Mouse (Mus musculus): ENCODE results near the gene Mzf1. TPM values are rescaled to one million over a fixed set of nuclear protein-coding genes. Genes with fewer than 3 reads are reported as not detected.

Gene Mzf1
- polyA plus RNA-seq, 1 experiment from 2014 or later: 1.2 TPM

DNA sequence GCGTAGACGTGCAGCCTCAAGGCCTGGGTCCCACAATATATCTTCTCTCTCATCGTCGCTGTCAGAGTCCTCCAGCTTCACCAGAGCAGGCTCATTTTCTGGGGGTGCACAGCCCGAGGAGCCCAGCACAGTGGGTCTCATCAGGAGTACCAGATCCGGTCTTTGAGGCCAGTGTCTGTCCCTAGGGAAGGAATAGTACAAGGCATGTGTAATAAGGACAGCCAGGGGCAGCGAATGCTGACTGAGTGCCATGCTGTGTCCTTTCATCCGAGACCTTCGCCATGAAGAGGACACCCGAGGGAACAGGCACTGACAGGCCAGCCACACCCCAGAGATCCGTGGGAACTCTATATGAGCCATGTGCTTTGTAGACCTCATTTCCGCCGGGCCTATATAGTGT, 1.6 kb downstream of the Mzf1 start:
- H3K4me2 ChIP-seq (ENCODE audit: low read depth, low read length): no peak overlapping the region
- 89% methylated on average over 13 of the region's 13 CpGs for WGBS
- H3K27me3 ChIP-seq (ENCODE audit: control insufficient read depth, insufficient read depth, low read length): no peaks in the 10 kb centered on the region
- H3K9me3 ChIP-seq (replicated peaks; ENCODE audit: control insufficient read depth, low read length): no peaks in the 10 kb centered on the region
- no peak overlapping the region for H3K4me3 ChIP-seq (ENCODE audit: low read depth, low read length)
- H3K36me3 ChIP-seq (replicated peaks; ENCODE audit: control insufficient read depth, insufficient read depth, low read depth, low read length): no peaks in the 10 kb centered on the region
- H3K9ac ChIP-seq (replicated peaks; ENCODE audit: low read length): no peak overlapping the region
- no peak for ATAC-seq (replicated peaks; ENCODE audit: insufficient number of reproducible peaks, low FRiP score, low TSS enrichment, low read depth)
- H3K27ac ChIP-seq (replicated peaks; ENCODE audit: low read depth, low read length): no peak overlapping the region
- no peak for DNase-seq (ENCODE audit: low spot score)
- no peaks in the 10 kb centered on the region for H3K4me1 ChIP-seq (ENCODE audit: control insufficient read depth, insufficient read depth, low read length)

GRCm38 (mm10) chr7:13046084-13046483, 8.5 kb downstream of the Mzf1 start:
- ATAC-seq (replicated peaks; ENCODE audit: insufficient number of reproducible peaks, low FRiP score, low TSS enrichment, low read depth): peak; percentile 36; the same call in 1 of the 2 replicates
- 15% methylated on average over 2 of the region's 2 CpGs for WGBS
- Histone ChIP-seq H3K9me3 (replicated peaks; ENCODE audit: control insufficient read depth, low read length) (no peaks in the 10 kb centered on the region; the same call in 1 of the 2 replicates), H3K27me3 (ENCODE audit: control insufficient read depth, insufficient read depth, low read length) (peaks cover 31% of the 10 kb centered on the region), H3K4me2 (ENCODE audit: low read depth, low read length) (no peak overlapping the region), H3K4me1 (ENCODE audit: control insufficient read depth, insufficient read depth, low read length) (peaks cover 4% of the 10 kb centered on the region; the same call in 1 of the 2 replicates), H3K36me3 (replicated peaks; ENCODE audit: control insufficient read depth, insufficient read depth, low read depth, low read length) (no peaks in the 10 kb centered on the region), H3K4me3 (ENCODE audit: low read depth, low read length) (no peak overlapping the region), H3K27ac (replicated peaks; ENCODE audit: low read depth, low read length) (no peak overlapping the region), H3K9ac (replicated peaks; ENCODE audit: low read length) (no peak overlapping the region)
- DNase-seq (ENCODE audit: low spot score): peak; percentile 79

GRCm38 (mm10) chr7:13044254-13044625, 10.3 kb downstream of the Mzf1 start:
- Histone ChIP-seq H3K9me3 (replicated peaks; ENCODE audit: control insufficient read depth, low read length) (no peaks in the 10 kb centered on the region; the same call in 1 of the 2 replicates), H3K36me3 (replicated peaks; ENCODE audit: control insufficient read depth, insufficient read depth, low read depth, low read length) (no peaks in the 10 kb centered on the region), H3K4me2 (ENCODE audit: low read depth, low read length) (peak overlapping the region; percentile 94), H3K4me3 (ENCODE audit: low read depth, low read length) (peak overlapping the region; percentile 47), H3K4me1 (ENCODE audit: control insufficient read depth, insufficient read depth, low read length) (peaks cover 4% of the 10 kb centered on the region; the same call in 1 of the 2 replicates), H3K9ac (replicated peaks; ENCODE audit: low read length) (peak overlapping the region; percentile 74), H3K27ac (replicated peaks; ENCODE audit: low read depth, low read length) (no peak overlapping the region), H3K27me3 (ENCODE audit: control insufficient read depth, insufficient read depth, low read length) (peaks cover 31% of the 10 kb centered on the region)
- DNase-seq (ENCODE audit: low spot score) (no peak), ATAC-seq (replicated peaks; ENCODE audit: insufficient number of reproducible peaks, low FRiP score, low TSS enrichment, low read depth) (peak; percentile 7; the same call in 1 of the 2 replicates)
- 4% methylated on average over 23 of the region's 23 CpGs for WGBS

- H3K9me3 ChIP-seq (replicated peaks; ENCODE audit: control insufficient read depth, low read length): no peaks in the 10 kb centered on the region; the same call in 1 of the 2 replicates
- peaks cover 31% of the 10 kb centered on the region for H3K27me3 ChIP-seq (ENCODE audit: control insufficient read depth, insufficient read depth, low read length)
- H3K27ac ChIP-seq (replicated peaks; ENCODE audit: low read depth, low read length): no peak overlapping the region
- H3K9ac ChIP-seq (replicated peaks; ENCODE audit: low read length): peak overlapping the region; percentile 74
- 3% methylated on average over 86 of the region's 88 CpGs for WGBS
- H3K36me3 ChIP-seq (replicated peaks; ENCODE audit: control insufficient read depth, insufficient read depth, low read depth, low read length): no peaks in the 10 kb centered on the region
- DNase-seq (ENCODE audit: low spot score): peak; percentile 50
- H3K4me3 ChIP-seq (ENCODE audit: low read depth, low read length): peak overlapping the region; percentile 47
- peaks cover 7% of the 10 kb centered on the region for H3K4me1 ChIP-seq (ENCODE audit: control insufficient read depth, insufficient read depth, low read length)
- peak overlapping the region; percentile 94 for H3K4me2 ChIP-seq (ENCODE audit: low read depth, low read length)
- ATAC-seq (replicated peaks; ENCODE audit: insufficient number of reproducible peaks, low FRiP score, low TSS enrichment, low read depth): peak; percentile 40
These were observed 10.9 kb downstream of the Mzf1 start for GRCm38 (mm10) chr7:13043445-13044253.

DNA sequence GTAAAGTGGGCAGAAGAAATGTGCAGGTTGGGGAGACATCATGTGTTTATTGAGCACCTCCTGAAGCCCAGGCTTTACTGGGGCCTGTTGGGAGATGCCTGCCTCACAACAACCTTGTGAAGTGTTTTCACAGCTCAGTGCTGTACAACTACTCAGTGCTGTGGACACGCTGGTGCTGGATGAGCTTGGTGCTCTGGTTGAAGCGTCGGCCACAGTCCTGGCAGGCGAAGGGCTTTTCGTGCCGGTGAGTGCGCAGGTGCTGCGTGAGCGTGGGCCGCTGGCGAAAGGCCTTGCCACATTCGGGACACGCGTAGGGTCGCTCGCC, 11.5 kb downstream of the Mzf1 start:
- ATAC-seq (replicated peaks; ENCODE audit: insufficient number of reproducible peaks, low FRiP score, low TSS enrichment, low read depth) (no peak), DNase-seq (ENCODE audit: low spot score) (no peak)
- no peaks in the 10 kb centered on the region; the same call in 1 of the 2 replicates for H3K9me3 ChIP-seq (replicated peaks; ENCODE audit: control insufficient read depth, low read length)
- peak overlapping the region; percentile 47; the same call in 1 of the 2 replicates for H3K4me3 ChIP-seq (ENCODE audit: low read depth, low read length)
- H3K9ac ChIP-seq (replicated peaks; ENCODE audit: low read length): no peak overlapping the region
- H3K27me3 ChIP-seq (ENCODE audit: control insufficient read depth, insufficient read depth, low read length): peaks cover 31% of the 10 kb centered on the region
- H3K4me2 ChIP-seq (ENCODE audit: low read depth, low read length): peak overlapping the region; percentile 94; the same call in 1 of the 2 replicates
- WGBS: 34% methylated on average over 16 of the region's 16 CpGs
- H3K36me3 ChIP-seq (replicated peaks; ENCODE audit: control insufficient read depth, insufficient read depth, low read depth, low read length): no peaks in the 10 kb centered on the region
- no peak overlapping the region for H3K27ac ChIP-seq (replicated peaks; ENCODE audit: low read depth, low read length)
- H3K4me1 ChIP-seq (ENCODE audit: control insufficient read depth, insufficient read depth, low read length): peaks cover 7% of the 10 kb centered on the region

DNA sequence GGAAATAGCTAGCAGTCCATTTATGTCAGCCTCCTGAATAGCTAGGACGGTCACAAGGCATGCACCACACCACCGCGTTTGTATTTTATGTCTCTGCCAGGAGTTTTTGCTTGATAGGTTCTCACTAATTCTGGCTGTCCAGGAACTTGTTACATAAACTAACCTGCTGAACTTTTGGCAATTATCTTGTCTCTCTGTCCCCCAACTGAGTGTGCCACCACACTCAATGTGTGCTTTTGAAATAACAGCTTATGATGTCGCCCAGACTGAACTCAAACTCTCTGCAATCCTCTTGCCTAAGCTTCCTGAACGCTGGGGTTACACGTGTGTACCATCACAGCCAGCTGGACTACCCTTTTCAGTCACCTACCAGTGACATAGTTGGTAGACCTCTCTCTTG, 12.1 kb downstream of the Mzf1 start:
- H3K27me3 ChIP-seq (ENCODE audit: control insufficient read depth, insufficient read depth, low read length): peaks cover 31% of the 10 kb centered on the region
- H3K9ac ChIP-seq (replicated peaks; ENCODE audit: low read length): no peak overlapping the region
- no peak for ATAC-seq (replicated peaks; ENCODE audit: insufficient number of reproducible peaks, low FRiP score, low TSS enrichment, low read depth)
- no peak for DNase-seq (ENCODE audit: low spot score)
- peaks cover 7% of the 10 kb centered on the region for H3K4me1 ChIP-seq (ENCODE audit: control insufficient read depth, insufficient read depth, low read length)
- no peak overlapping the region for H3K4me2 ChIP-seq (ENCODE audit: low read depth, low read length)
- no peaks in the 10 kb centered on the region; the same call in 1 of the 2 replicates for H3K9me3 ChIP-seq (replicated peaks; ENCODE audit: control insufficient read depth, low read length)
- H3K27ac ChIP-seq (replicated peaks; ENCODE audit: low read depth, low read length): no peak overlapping the region
- H3K4me3 ChIP-seq (ENCODE audit: low read depth, low read length): no peak overlapping the region
- H3K36me3 ChIP-seq (replicated peaks; ENCODE audit: control insufficient read depth, insufficient read depth, low read depth, low read length): no peaks in the 10 kb centered on the region
- 74% methylated on average over 6 of the region's 6 CpGs for WGBS

DNA sequence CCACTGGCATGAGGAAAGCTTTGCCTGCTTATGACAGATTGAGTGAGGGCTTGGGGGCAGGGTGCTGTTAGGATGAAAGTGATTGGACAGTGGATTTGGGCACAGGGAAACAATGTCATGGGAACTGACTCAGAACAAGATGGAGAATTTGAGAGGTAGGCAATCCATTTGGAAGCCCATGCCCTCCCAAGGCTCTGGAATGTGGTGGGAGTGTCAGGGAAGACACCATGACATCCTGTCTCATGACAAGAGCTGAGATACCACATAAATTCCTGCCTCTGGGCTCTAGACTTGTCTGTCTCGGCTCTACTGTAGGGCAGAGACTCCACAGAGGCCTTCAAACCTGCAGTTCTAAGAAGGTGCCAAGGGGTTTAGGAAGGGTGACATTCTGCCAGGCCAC, 13.3 kb downstream of the Mzf1 start:
- Histone ChIP-seq H3K4me3 (ENCODE audit: low read depth, low read length) (no peak overlapping the region), H3K9me3 (replicated peaks; ENCODE audit: control insufficient read depth, low read length) (no peaks in the 10 kb centered on the region; the same call in 1 of the 2 replicates), H3K36me3 (replicated peaks; ENCODE audit: control insufficient read depth, insufficient read depth, low read depth, low read length) (no peaks in the 10 kb centered on the region), H3K27ac (replicated peaks; ENCODE audit: low read depth, low read length) (no peak overlapping the region), H3K4me2 (ENCODE audit: low read depth, low read length) (no peak overlapping the region), H3K9ac (replicated peaks; ENCODE audit: low read length) (no peak overlapping the region), H3K27me3 (ENCODE audit: control insufficient read depth, insufficient read depth, low read length) (peaks cover 31% of the 10 kb centered on the region), H3K4me1 (ENCODE audit: control insufficient read depth, insufficient read depth, low read length) (peaks cover 7% of the 10 kb centered on the region)
- ATAC-seq (replicated peaks; ENCODE audit: insufficient number of reproducible peaks, low FRiP score, low TSS enrichment, low read depth): no peak
- whole genome bisulfite sequencing: 67% methylated on average over 1 of the region's 1 CpGs
- no peak for DNase-seq (ENCODE audit: low spot score)

DNA sequence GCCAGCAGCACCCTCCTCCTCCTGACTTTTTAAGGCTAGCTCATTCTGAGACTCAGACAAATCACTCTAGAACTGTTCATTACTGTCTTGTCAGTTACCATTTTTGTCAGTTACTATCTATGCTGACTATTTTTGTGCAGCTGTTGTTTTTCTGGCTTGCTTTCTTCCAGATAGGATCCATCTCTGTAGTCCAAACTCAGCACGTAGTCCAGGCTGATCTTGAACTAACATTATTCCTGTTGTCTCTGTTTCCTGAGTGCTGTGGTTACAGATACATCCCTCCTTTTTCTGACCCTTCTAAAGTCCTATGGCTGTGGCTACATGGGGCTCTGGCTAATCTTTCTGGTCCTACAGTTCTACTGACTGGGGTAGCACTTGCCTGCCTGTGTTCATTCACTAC, 15.4 kb downstream of the Mzf1 start:
- 95% methylated on average over 1 of the region's 1 CpGs for WGBS
- H3K4me2 ChIP-seq (ENCODE audit: low read depth, low read length): no peak overlapping the region

More for the DNA sequence above, 15.4 kb downstream of the Mzf1 start:
- Histone ChIP-seq H3K9ac (replicated peaks; ENCODE audit: low read length) (peak overlapping the region; percentile 97), H3K4me1 (ENCODE audit: control insufficient read depth, insufficient read depth, low read length) (peaks cover 4% of the 10 kb centered on the region), H3K4me3 (ENCODE audit: low read depth, low read length) (no peak overlapping the region; the same call in 1 of the 2 replicates), H3K27me3 (ENCODE audit: control insufficient read depth, insufficient read depth, low read length) (peaks cover 23% of the 10 kb centered on the region), H3K27ac (replicated peaks; ENCODE audit: low read depth, low read length) (no peak overlapping the region), H3K9me3 (replicated peaks; ENCODE audit: control insufficient read depth, low read length) (no peaks in the 10 kb centered on the region; the same call in 1 of the 2 replicates), H3K36me3 (replicated peaks; ENCODE audit: control insufficient read depth, insufficient read depth, low read depth, low read length) (0 out of 2 replicates have a peak, but pooled peaks cover 3% of the 10 kb centered on the region)
- DNase-seq (ENCODE audit: low spot score): no peak
- no peak for ATAC-seq (replicated peaks; ENCODE audit: insufficient number of reproducible peaks, low FRiP score, low TSS enrichment, low read depth)

Data from embryonic facial prominence, embryonic 11.5 days (tissue).